Mouse (Mus musculus) megakaryocyte, embryonic 14.5 days (primary cell): ENCODE results near the gene Tmem199.

Source experiments
- FLI1 ChIP-seq: IDR thresholded peaks from 2 replicates; pipeline ENCODE4 v1.6.1; 2012; ENCODE audit warnings: low read length, inconsistent platforms, mixed read lengths
- GATA1 ChIP-seq: IDR thresholded peaks from 3 replicates; pipeline ENCODE4 v1.6.1; 2012; ENCODE audit warnings: mixed read lengths, low read length, inconsistent platforms, borderline replicate concordance

GRCm38 (mm10) chr11:78490781-78491241 lies 21.2 kb downstream of the Tmem199 start:
- TF ChIP-seq GATA1 (no peak), FLI1 (no peak)
